Mouse (Mus musculus) thymus, adult 2 months (tissue): ENCODE results near the gene Sulf2.

Experiments
- CTCF ChIP-seq: fragments of 200-500 bp; IDR thresholded peaks from 2 replicates; pipeline ENCODE4 v1.5.1; 2012; ENCODE audit warnings: mild to moderate bottlenecking, control low read depth, low read length, moderate library complexity, borderline replicate concordance; ENCODE audit not compliant: control insufficient read depth, poor library complexity, insufficient read depth; ENCODE audit errors: extremely low read depth
- POLR2A ChIP-seq: fragments of 200-500 bp; IDR thresholded peaks from 2 replicates; pipeline ENCODE4 v1.6.1; 2012; ENCODE audit warnings: mild to moderate bottlenecking, low read length, control low read depth, moderate library complexity; ENCODE audit not compliant: control insufficient read depth, poor library complexity, insufficient read depth; ENCODE audit errors: extremely low read depth

DNA sequence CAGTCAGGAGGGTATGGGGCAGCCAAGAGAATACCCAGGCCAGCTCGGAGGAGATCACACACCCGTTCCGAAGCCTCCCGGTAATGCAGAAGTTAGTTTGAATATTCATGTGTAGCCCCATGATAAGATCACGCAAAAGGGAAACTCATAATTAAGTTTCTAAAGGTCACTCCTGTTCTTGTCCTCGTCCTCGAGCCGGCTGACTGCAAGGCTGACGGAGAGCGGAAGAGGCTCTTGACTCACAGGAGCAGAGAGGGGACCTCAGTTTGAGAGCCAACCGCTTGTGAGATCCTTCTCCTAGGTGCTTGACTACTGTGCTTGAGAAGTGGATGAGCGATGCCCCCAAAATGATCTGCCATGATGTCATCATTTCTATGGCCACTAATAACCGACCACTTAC lies 48.7 kb upstream of the Sulf2 start:
- no peak for TF ChIP-seq POLR2A
- TF ChIP-seq CTCF, result no peak
